Mouse (Mus musculus) myocyte (in vitro differentiated cells): Measurements from ENCODE around the gene G6pc. TPM values are rescaled to one million over a fixed set of nuclear protein-coding genes. Genes with fewer than 3 reads are reported as not detected.

Experiments
- H3K27me3 ChIP-seq: one replicate; pipeline ENCODE4 v1.6.1; 2011; ENCODE audit not compliant: control insufficient read depth, insufficient read depth, insufficient read length
- H3K36me3 ChIP-seq: one replicate; pipeline ENCODE4 v1.6.1; 2011; ENCODE audit not compliant: control insufficient read depth, insufficient read depth
- H3K4me2 ChIP-seq: one replicate; pipeline ENCODE4 v1.6.1; 2011; ENCODE audit warnings: low read depth, control low read depth
- H3K4me3 ChIP-seq: one replicate; pipeline ENCODE4 v1.5.1; 2011; ENCODE audit warnings: mild to moderate bottlenecking, control low read depth, moderate library complexity
- H3K79me2 ChIP-seq: one replicate; pipeline ENCODE4 v1.6.1; 2011; ENCODE audit not compliant: control insufficient read depth, insufficient read depth
- H3ac ChIP-seq: one replicate; pipeline ENCODE4 v1.6.1; 2011; ENCODE audit not compliant: control insufficient read depth, insufficient read length
- CEBPB ChIP-seq: IDR thresholded peaks from 2 replicates; pipeline ENCODE4 v1.6.1; 2011; ENCODE audit warnings: mild to moderate bottlenecking, moderate library complexity; ENCODE audit not compliant: poor library complexity, insufficient read depth, severe bottlenecking
- E2F4 ChIP-seq: IDR thresholded peaks from one replicate; pipeline ENCODE4 v1.6.1; 2011; ENCODE audit warnings: mild to moderate bottlenecking, control low read depth, moderate library complexity; ENCODE audit not compliant: insufficient read depth
- MAX ChIP-seq: IDR thresholded peaks from one replicate; pipeline ENCODE4 v1.6.1; 2011; ENCODE audit warnings: low read depth, mild to moderate bottlenecking, control low read depth
- MYOD1 ChIP-seq, 3 experiments: IDR thresholded peaks; one replicate each; pipeline ENCODE4 v1.6.1; 2011; ENCODE audit warnings: control low read depth in 2 of 3, low read depth in 2 of 3, mild to moderate bottlenecking in 2 of 3, moderate library complexity in 1 of 3; ENCODE audit not compliant: insufficient read length in 2 of 3, control insufficient read depth in 1 of 3
- MYOG ChIP-seq, 3 experiments: IDR thresholded peaks; one replicate each; pipeline ENCODE4 v1.6.1; 2011; ENCODE audit warnings: control low read depth in 2 of 3, low read depth in 2 of 3, mild to moderate bottlenecking in 2 of 3; ENCODE audit not compliant: insufficient read length in 2 of 3, control insufficient read depth in 1 of 3, insufficient read depth in 1 of 3
- POLR2A ChIP-seq: IDR thresholded peaks from one replicate; pipeline ENCODE4 v1.6.1; 2011; ENCODE audit warnings: low read depth, mild to moderate bottlenecking, control low read depth, moderate library complexity; ENCODE audit not compliant: insufficient read length
- POLR2AphosphoS2 ChIP-seq: IDR thresholded peaks from one replicate; pipeline ENCODE4 v1.6.1; 2011; ENCODE audit warnings: low read depth, control low read depth; ENCODE audit not compliant: insufficient read length
- REST ChIP-seq: IDR thresholded peaks from one replicate; pipeline ENCODE4 v1.6.1; 2011; ENCODE audit warnings: mild to moderate bottlenecking, control low read depth, moderate library complexity; ENCODE audit not compliant: insufficient read depth, insufficient read length
- SRF ChIP-seq: IDR thresholded peaks from one replicate; pipeline ENCODE4 v1.6.1; 2011; ENCODE audit warnings: low read depth; ENCODE audit not compliant: control insufficient read depth, insufficient read length
- TCF12 ChIP-seq: IDR thresholded peaks from one replicate; pipeline ENCODE4 v1.6.1; 2011; ENCODE audit warnings: mild to moderate bottlenecking, control low read depth; ENCODE audit not compliant: poor library complexity, insufficient read depth, severe bottlenecking
- TCF3 ChIP-seq: IDR thresholded peaks from one replicate; pipeline ENCODE4 v1.6.1; 2011; ENCODE audit warnings: low read depth, control low read depth; ENCODE audit not compliant: insufficient read length
- USF1 ChIP-seq: IDR thresholded peaks from one replicate; pipeline ENCODE4 v1.6.1; 2011; ENCODE audit warnings: low read depth, mild to moderate bottlenecking, control low read depth, moderate library complexity
- polyA plus RNA-seq: library from polyadenylated mRNA; unstranded; fragments of >200 nt; fragmentation: generic; extraction: Trizol; gene quantifications from one replicate; pipeline ENCODE4 v1.2.1, GENCODE M21; 2012; ENCODE audit warnings: missing spikeins

Gene G6pc
- polyA plus RNA-seq, 1 experiment: not detected

DNA sequence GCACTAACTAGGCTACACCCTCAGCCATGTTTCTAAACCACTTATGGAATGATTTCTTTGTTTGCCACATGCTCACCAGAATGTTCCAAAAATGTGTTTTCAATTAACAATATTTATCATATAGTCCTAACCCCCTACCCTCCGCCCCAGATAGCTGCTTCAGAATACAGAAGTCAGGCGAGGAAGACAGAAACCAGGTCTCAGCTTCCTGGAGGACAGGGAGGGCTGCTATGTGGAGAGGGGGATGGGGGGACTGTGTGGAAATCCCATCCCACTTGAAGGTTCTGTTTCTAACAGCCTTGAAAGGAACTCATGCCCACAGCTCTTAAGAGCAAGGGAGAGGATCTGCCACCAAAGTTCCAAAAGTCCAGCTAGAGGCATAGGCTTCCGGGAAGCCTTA, 18.1 kb upstream of the G6pc start:
- no peaks in the 10 kb centered on the region for H3K36me3 ChIP-seq
- H3K27me3 ChIP-seq: peaks cover 29% of the 10 kb centered on the region
- H3ac ChIP-seq: no peak overlapping the region
- H3K79me2 ChIP-seq: no peaks in the 10 kb centered on the region
- H3K4me2 ChIP-seq: no peak overlapping the region
- no peak overlapping the region for H3K4me3 ChIP-seq
- TF ChIP-seq REST (no peak), POLR2A (no peak), E2F4 (no peak), CEBPB (no peak), MAX (no peak), MYOG (IDR thresholded peaks at IDR 0.05; ENCODE audit: control insufficient read depth in 1 of 3, insufficient read depth in 1 of 3, insufficient read length in 2 of 3, low read depth in 2 of 3) (no peak), USF1 (no peak), POLR2AphosphoS2 (no peak), TCF3 (no peak), TCF12 (no peak), SRF (no peak), MYOD1 (IDR thresholded peaks at IDR 0.05; ENCODE audit: control insufficient read depth in 1 of 3, insufficient read length in 2 of 3, low read depth in 2 of 3) (no peak)

DNA sequence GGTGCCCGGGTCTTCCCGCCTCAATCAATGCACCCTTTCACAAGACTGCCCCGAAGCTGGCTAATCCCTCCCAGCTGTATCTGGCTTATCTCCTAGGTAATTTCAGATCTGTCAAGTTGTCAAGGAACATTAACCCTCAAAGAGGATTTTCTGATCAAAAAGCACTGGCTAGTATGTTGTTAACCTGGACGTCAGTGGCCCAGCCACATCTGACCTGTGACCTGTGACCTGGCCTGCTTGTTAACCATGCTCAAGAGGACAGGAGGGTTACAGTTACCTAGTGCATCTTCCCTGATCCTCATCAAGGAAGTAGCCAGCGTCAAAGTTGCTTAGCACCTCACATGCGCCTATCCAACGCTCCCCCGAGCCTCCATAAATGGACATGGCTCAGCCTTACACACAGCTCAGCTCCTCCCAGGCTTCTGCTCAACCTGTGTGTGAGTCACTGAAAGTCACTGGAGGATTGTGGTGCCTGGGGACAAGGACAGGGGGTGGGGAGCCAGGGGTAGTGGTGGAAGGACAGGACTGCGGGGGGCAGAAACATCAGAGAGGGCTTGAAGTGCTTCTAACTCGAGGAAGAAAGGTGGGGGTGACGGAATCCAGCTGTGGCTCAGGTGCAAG, 16.2 kb upstream of the G6pc start:
- TF ChIP-seq TCF12 (no peak), POLR2AphosphoS2 (no peak), CEBPB (no peak), MYOD1 (IDR thresholded peaks at IDR 0.05; ENCODE audit: control insufficient read depth in 1 of 3, insufficient read length in 2 of 3, low read depth in 2 of 3) (no peak), POLR2A (no peak), USF1 (no peak), REST (no peak), E2F4 (no peak), TCF3 (no peak), SRF (no peak), MYOG (IDR thresholded peaks at IDR 0.05; ENCODE audit: control insufficient read depth in 1 of 3, insufficient read depth in 1 of 3, insufficient read length in 2 of 3, low read depth in 2 of 3) (no peak)
- Histone ChIP-seq H3K79me2 (no peaks in the 10 kb centered on the region), H3K4me3 (no peak overlapping the region), H3K27me3 (peaks cover 33% of the 10 kb centered on the region), H3K36me3 (no peaks in the 10 kb centered on the region), H3ac (no peak overlapping the region), H3K4me2 (no peak overlapping the region)

DNA sequence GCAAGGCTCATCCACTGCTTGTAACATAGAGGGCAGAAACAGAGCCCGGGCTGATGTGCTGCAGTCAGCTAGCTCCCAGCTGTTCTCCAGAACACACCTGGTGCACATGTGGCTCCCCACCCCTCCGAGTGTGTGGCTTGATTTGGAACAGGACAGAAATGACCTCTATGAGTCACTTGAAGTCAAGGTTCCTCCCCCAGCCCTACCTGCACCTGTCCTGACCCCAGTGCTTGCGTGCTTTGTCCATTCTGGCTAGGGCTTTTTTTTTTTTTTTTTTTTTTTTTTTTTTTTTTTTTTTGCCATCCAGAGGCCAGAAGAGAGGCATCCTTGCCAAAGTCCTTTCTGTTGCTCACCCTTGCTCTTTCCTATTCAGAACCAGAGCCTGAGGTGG, 15.6 kb upstream of the G6pc start:
- no peak overlapping the region for H3K4me3 ChIP-seq
- no peak overlapping the region for H3K4me2 ChIP-seq
- H3ac ChIP-seq: no peak overlapping the region
- TF ChIP-seq CEBPB: no peak
- no peak for TF ChIP-seq POLR2AphosphoS2
- TF ChIP-seq MYOD1 (IDR thresholded peaks at IDR 0.05; ENCODE audit: control insufficient read depth in 1 of 3, insufficient read length in 2 of 3, low read depth in 2 of 3): no peak
- TF ChIP-seq MYOG (IDR thresholded peaks at IDR 0.05; ENCODE audit: control insufficient read depth in 1 of 3, insufficient read depth in 1 of 3, insufficient read length in 2 of 3, low read depth in 2 of 3): no peak
- TF ChIP-seq E2F4: no peak
- no peak for TF ChIP-seq TCF3
- TF ChIP-seq TCF12: no peak
- TF ChIP-seq REST: no peak
- no peak for TF ChIP-seq USF1
- TF ChIP-seq POLR2A: no peak
- H3K79me2 ChIP-seq: no peaks in the 10 kb centered on the region
- H3K27me3 ChIP-seq: peaks cover 33% of the 10 kb centered on the region
- no peaks in the 10 kb centered on the region for H3K36me3 ChIP-seq

DNA sequence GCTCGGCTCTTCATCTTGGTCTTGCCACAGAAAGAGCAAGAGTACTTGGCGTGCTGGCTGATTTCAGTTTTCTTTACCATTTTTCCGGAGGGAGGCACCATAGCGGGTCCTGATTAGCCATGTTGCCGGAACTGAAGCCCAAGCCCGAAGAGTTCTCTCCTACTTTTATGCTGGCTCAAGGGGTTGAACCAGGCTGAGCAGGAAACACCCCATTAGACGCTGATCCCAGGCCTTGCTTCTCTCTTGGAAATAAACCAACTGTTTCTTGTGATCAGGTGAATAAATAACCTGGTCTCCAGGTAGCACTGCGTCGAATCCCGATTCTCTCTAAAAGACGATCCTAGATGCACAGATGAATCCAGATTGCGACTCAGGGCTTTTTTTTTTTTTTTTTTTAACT, 13.9 kb upstream of the G6pc start:
- Histone ChIP-seq H3K4me2 (no peak overlapping the region), H3K27me3 (peaks cover 33% of the 10 kb centered on the region), H3K79me2 (no peaks in the 10 kb centered on the region), H3K4me3 (no peak overlapping the region), H3ac (no peak overlapping the region), H3K36me3 (no peaks in the 10 kb centered on the region)
- TF ChIP-seq TCF3 (no peak), E2F4 (no peak), REST (no peak), POLR2AphosphoS2 (no peak), TCF12 (no peak), MAX (no peak), MYOG (IDR thresholded peaks at IDR 0.05; ENCODE audit: control insufficient read depth in 1 of 3, insufficient read depth in 1 of 3, insufficient read length in 2 of 3, low read depth in 2 of 3) (no peak), USF1 (no peak), POLR2A (no peak), CEBPB (no peak)
